Mouse (Mus musculus) cortical plate, adult 2 months (tissue): ENCODE measurements around the gene Mpc1.

ENCODE experiments used
- CTCF ChIP-seq: fragments of 200-500 bp; IDR thresholded peaks from 2 replicates; pipeline ENCODE4 v1.5.1; 2011; ENCODE audit warnings: mild to moderate bottlenecking, control low read depth, low read length; ENCODE audit not compliant: insufficient read depth; ENCODE audit errors: extremely low read depth
- POLR2A ChIP-seq: fragments of 200-500 bp; IDR thresholded peaks from 2 replicates; pipeline ENCODE4 v1.6.1; 2011; ENCODE audit warnings: mild to moderate bottlenecking, low read length, control low read depth; ENCODE audit not compliant: insufficient read depth; ENCODE audit errors: extremely low read depth

GRCm38 (mm10) chr17:8286987-8287386 is 4.3 kb downstream of the Mpc1 start:
- TF ChIP-seq CTCF: no peak
- no peak for TF ChIP-seq POLR2A
